Mouse (Mus musculus) lung, postnatal 0 days (tissue): ENCODE results near the gene Prpsap2. TPM values are rescaled to one million over a fixed set of nuclear protein-coding genes. Genes with fewer than 3 reads are reported as not detected.

Source experiments
- ATAC-seq: fragments of 200-750 bp; cut with Nextera tagmentation; 2 replicates; pipeline ENCODE4 v1.8.0; 2017; ENCODE audit warnings: moderate library complexity
- DNase-seq: peaks from one replicate; pipeline ENCODE4 v3.0.0-alpha.2; 2016; ENCODE audit warnings: low spot score
- H3K27ac ChIP-seq: fragments of 300-500 bp; sonication (generic); 2 replicates; pipeline ENCODE4 v1.5.1; 2014; ENCODE audit warnings: antibody characterized with exemption, mild to moderate bottlenecking, low read length, mixed read lengths
- H3K27me3 ChIP-seq: fragments of 300-500 bp; sonication (generic); replicated peaks from 2 replicates; pipeline ENCODE4 v1.6.1; 2014; ENCODE audit warnings: low read length, mixed read lengths; ENCODE audit not compliant: insufficient read depth
- H3K36me3 ChIP-seq: fragments of 300-500 bp; sonication (generic); 2 replicates; pipeline ENCODE4 v1.6.1; 2014; ENCODE audit warnings: low read length, mixed read lengths; ENCODE audit not compliant: insufficient read depth
- H3K4me1 ChIP-seq: fragments of 300-500 bp; sonication (generic); 2 replicates; pipeline ENCODE4 v1.6.1; 2014; ENCODE audit warnings: antibody characterized with exemption, low read depth, low read length, mixed read lengths; ENCODE audit not compliant: insufficient read depth
- H3K4me2 ChIP-seq: fragments of 300-500 bp; sonication (generic); replicated peaks from 2 replicates; pipeline ENCODE4 v1.6.1; 2014; ENCODE audit warnings: low read depth, mild to moderate bottlenecking, low read length, moderate library complexity, mixed read lengths
- H3K4me3 ChIP-seq: fragments of 300-500 bp; sonication (generic); 2 replicates; pipeline ENCODE4 v1.5.1; 2014; ENCODE audit warnings: low read depth, low read length
- H3K9ac ChIP-seq: fragments of 300-500 bp; sonication (generic); replicated peaks from 2 replicates; pipeline ENCODE4 v1.6.1; 2014; ENCODE audit warnings: low read depth, mild to moderate bottlenecking
- H3K9me3 ChIP-seq: fragments of 300-500 bp; sonication (generic); 2 replicates; pipeline ENCODE4 v1.6.1; 2016; ENCODE audit warnings: low read length, mixed read lengths
- CTCF ChIP-seq: IDR thresholded peaks from 2 replicates; pipeline ENCODE4 v1.5.1; 2016; ENCODE audit warnings: antibody characterized with exemption, mild to moderate bottlenecking
- EP300 ChIP-seq: IDR thresholded peaks from 2 replicates; pipeline ENCODE4 v1.6.1; 2016; ENCODE audit warnings: antibody characterized with exemption, mild to moderate bottlenecking, control low read depth
- whole genome bisulfite sequencing: fragments of 180-500 bp; shearing (Covaris S2); extraction: QIAGEN DNeasy Blood & Tissue Kit; methylation state at CpG from one replicate; pipeline ENCODE4 v1.1.7; 2014; 5-methylcytosine and 5-hydroxymethylcytosine counted together
- polyA plus RNA-seq: library from polyadenylated mRNA; unstranded; fragments of >200 nt; fragmentation: Nextera tagmentation; extraction: Ambion mirVana; gene quantifications from 2 replicates; pipeline ENCODE4 v1.2.1, GENCODE M21; 2015

The Prpsap2 gene
- polyA plus RNA-seq, 1 experiment from 2014 or later = 16.0 TPM

GRCm38 (mm10) chr11:61774551-61775149 is 12.8 kb upstream of the Prpsap2 start:
- TF ChIP-seq EP300 (no peak), CTCF (0 out of 2 replicates have a peak, but pooled peaks have one; percentile 3)
- Histone ChIP-seq H3K4me3 (no peak overlapping the region), H3K9ac (no peak overlapping the region), H3K27ac (no peak overlapping the region), H3K4me1 (no peaks in the 10 kb centered on the region), H3K36me3 (peaks cover 15% of the 10 kb centered on the region; the same call in 1 of the 2 replicates), H3K4me2 (no peak overlapping the region), H3K9me3 (no peaks in the 10 kb centered on the region), H3K27me3 (no peaks in the 10 kb centered on the region)
- DNase-seq (peak; percentile 20), ATAC-seq (no peak)
- 85% methylated on average over 4 of the region's 4 CpGs for WGBS

- Histone ChIP-seq H3K4me2 (peak overlapping the region; percentile 51; the same call in 1 of the 2 replicates), H3K9ac (no peak overlapping the region), H3K27ac (no peak overlapping the region), H3K4me1 (peaks cover 8% of the 10 kb centered on the region; the same call in 1 of the 2 replicates), H3K4me3 (no peak overlapping the region), H3K27me3 (no peaks in the 10 kb centered on the region), H3K9me3 (no peaks in the 10 kb centered on the region), H3K36me3 (peaks cover 4% of the 10 kb centered on the region)
- WGBS = 66% methylated on average over 5 of the region's 5 CpGs
- no peak for ATAC-seq
- DNase-seq = no peak
- TF ChIP-seq EP300 = no peak
- peak; percentile 20; the same call in 1 of the 2 replicates for TF ChIP-seq CTCF
Observed at GRCm38 (mm10) chr11:61760518-61760917, 1.4 kb downstream of the Prpsap2 start.

- DNase-seq (no peak), ATAC-seq (no peak)
- Histone ChIP-seq H3K4me1 (peaks cover 8% of the 10 kb centered on the region; the same call in 1 of the 2 replicates), H3K4me2 (no peak overlapping the region), H3K4me3 (no peak overlapping the region), H3K36me3 (peaks cover 19% of the 10 kb centered on the region), H3K9ac (no peak overlapping the region), H3K27ac (no peak overlapping the region), H3K9me3 (no peaks in the 10 kb centered on the region), H3K27me3 (no peaks in the 10 kb centered on the region)
- WGBS = 75% methylated on average over 2 of the region's 2 CpGs
- TF ChIP-seq CTCF (no peak), EP300 (no peak)
Observed at GRCm38 (mm10) chr11:61757151-61757550, 4.7 kb downstream of the Prpsap2 start.

- DNase-seq (peak; percentile 30), ATAC-seq (no peak)
- Histone ChIP-seq H3K9me3 (no peaks in the 10 kb centered on the region), H3K27me3 (no peaks in the 10 kb centered on the region), H3K4me3 (no peak overlapping the region), H3K4me1 (no peaks in the 10 kb centered on the region), H3K36me3 (peaks cover 20% of the 10 kb centered on the region), H3K9ac (no peak overlapping the region), H3K4me2 (no peak overlapping the region), H3K27ac (no peak overlapping the region)
- 79% methylated on average over 5 of the region's 5 CpGs for WGBS
- TF ChIP-seq EP300 = no peak
- TF ChIP-seq CTCF = peak; percentile 70
Observed at GRCm38 (mm10) chr11:61751612-61752011, 10.3 kb downstream of the Prpsap2 start.

GRCm38 (mm10) chr11:61747161-61747560 is 14.7 kb downstream of the Prpsap2 start:
- WGBS = 48% methylated on average over 3 of the region's 3 CpGs
- no peaks in the 10 kb centered on the region for H3K27me3 ChIP-seq
- H3K36me3 ChIP-seq = peaks cover 4% of the 10 kb centered on the region
- H3K4me1 ChIP-seq = no peaks in the 10 kb centered on the region
- no peaks in the 10 kb centered on the region for H3K9me3 ChIP-seq
- TF ChIP-seq EP300 = no peak
- no peak for ATAC-seq
- DNase-seq = no peak
- H3K4me2 ChIP-seq = no peak overlapping the region
- no peak overlapping the region for H3K27ac ChIP-seq
- H3K9ac ChIP-seq = no peak overlapping the region
- H3K4me3 ChIP-seq = no peak overlapping the region

- DNase-seq (no peak), ATAC-seq (no peak)
- 94% methylated on average over 9 of the region's 9 CpGs for WGBS
- no peaks in the 10 kb centered on the region for H3K9me3 ChIP-seq
- no peak overlapping the region for H3K9ac ChIP-seq
- no peak overlapping the region for H3K4me2 ChIP-seq
- H3K4me1 ChIP-seq = no peaks in the 10 kb centered on the region
- no peaks in the 10 kb centered on the region for H3K27me3 ChIP-seq
- no peak overlapping the region for H3K4me3 ChIP-seq
- H3K36me3 ChIP-seq = peaks cover 3% of the 10 kb centered on the region; the same call in 1 of the 2 replicates
- H3K27ac ChIP-seq = no peak overlapping the region
- TF ChIP-seq EP300 (no peak), CTCF (no peak)
Observed at GRCm38 (mm10) chr11:61745781-61746180, 16.1 kb downstream of the Prpsap2 start.
